Mouse (Mus musculus): ENCODE results near the gene Cnnm4.

Gene Cnnm4

DNA sequence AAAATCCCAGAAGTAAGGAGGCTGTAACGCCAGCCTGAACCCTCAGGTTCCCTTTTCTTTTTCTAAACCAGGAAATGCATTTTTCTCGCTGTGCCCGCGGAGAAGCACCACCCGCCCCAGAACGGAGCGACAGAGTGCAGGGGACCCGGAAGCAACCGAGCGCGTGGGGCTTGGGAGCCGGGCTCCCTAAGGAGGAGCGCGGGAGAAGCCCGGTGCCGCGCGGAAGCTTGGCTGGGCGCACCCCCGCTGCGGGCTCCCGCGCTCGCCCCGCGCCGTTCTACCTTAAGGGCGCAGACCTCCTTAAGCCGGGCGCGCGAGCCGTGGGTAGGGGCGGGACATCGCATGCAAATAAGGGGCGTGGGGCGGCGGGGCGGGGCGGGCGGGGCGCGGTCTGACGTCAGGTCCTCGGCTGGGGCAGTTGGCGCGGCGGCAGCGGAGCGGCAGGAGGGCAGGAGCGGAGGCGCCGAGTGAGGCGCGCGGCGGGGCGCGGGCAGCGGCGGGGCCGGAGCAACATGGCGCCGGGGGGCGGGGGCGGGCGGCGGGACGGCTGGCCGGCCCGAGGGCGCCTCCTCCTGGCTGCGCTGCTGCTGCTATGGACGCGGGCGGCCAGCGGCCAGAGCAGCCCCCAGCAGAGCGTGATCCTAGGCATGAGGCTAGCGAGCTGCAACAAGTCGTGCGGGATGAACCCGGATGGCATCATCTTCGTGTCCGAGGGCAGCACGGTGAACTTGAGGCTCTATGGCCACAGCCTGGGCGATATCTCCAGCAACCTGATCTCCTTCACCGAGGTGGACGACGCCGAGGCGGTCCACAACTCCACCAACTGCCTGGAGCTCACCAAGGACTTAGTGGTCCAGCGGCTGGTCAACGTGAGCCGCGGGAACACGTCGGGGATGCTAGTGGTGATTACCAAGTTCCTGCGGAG is at the start of gene Cnnm4:
Cnnm4 (plus strand) TSS at position 440 of the 925 bp plus-strand sequence.
- peak; percentile 85 to 89 for DNase-seq (ENCODE audit: low spot score in 2 of 2)

GRCm38 (mm10) chr1:36429511-36429910 is 41.9 kb upstream of the Cnnm4 start:
- peak; percentile 16 to 23 for DNase-seq (ENCODE audit: low spot score in 2 of 2)

DNA sequence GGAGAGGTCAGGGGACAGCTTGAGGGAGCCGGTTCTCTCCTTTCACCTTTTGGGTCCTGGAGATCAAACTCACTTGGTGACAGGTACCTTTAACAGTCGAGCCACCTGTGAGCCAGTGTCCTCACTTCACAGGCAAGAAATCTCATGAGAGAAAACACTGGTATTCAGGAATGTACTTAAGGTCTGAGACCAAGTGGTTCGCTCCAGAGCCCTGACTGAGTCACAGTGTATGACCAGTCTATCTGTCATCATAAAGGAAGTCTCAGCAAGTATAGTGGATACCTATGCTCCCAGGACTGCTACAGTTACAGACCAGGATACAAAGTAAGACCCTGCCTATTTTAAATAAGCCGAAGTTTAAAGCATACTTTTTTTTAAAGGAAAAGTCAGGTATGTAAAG is 38.4 kb upstream of the Cnnm4 start:
- no peak for DNase-seq (ENCODE audit: low spot score in 2 of 2)

- no peak for DNase-seq (ENCODE audit: low spot score in 2 of 2)
Observed at GRCm38 (mm10) chr1:36433616-36434015, 37.8 kb upstream of the Cnnm4 start.

DNA sequence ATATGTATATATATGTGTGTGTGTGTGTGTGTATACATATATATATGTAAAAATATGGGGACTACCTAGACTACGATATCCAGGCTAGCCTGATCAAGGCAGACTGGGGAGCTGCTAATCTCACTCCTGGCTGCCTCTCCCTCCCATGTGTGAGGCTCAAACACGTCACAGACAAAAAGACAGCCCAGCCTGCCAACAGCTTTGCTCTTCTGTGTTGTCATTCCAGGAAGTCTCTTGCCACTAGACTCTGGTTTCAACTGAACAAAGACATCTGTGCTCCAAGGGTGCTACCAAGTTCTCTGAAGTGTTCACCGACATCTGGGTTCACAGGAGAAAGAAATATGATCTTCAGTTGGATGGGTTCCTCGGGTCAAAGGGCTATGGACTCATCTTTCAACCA is 36.3 kb upstream of the Cnnm4 start:
- DNase-seq (ENCODE audit: low spot score in 2 of 2): peak; percentile 57 to 60

DNA sequence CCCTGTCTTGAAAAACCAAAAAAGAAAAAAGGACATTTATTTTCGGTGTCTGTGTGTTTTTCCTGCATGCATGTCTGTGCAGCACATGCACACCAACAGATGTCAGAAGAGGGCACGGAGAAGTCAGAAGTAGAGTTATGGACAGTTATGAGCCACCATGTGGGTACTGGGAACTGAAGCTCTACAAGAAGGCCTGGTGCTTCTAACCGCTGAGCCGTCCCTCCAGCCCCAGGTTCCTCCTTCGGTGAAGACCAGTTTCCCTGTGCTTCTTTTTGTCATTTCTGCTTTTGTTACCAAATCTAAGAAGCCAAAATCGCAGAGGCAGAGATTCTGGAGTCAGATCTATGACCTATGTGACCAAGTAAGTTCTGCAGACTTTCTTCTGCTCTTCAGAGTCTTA is 34.9 kb upstream of the Cnnm4 start:
- no peak for DNase-seq (ENCODE audit: low spot score in 2 of 2)

DNA sequence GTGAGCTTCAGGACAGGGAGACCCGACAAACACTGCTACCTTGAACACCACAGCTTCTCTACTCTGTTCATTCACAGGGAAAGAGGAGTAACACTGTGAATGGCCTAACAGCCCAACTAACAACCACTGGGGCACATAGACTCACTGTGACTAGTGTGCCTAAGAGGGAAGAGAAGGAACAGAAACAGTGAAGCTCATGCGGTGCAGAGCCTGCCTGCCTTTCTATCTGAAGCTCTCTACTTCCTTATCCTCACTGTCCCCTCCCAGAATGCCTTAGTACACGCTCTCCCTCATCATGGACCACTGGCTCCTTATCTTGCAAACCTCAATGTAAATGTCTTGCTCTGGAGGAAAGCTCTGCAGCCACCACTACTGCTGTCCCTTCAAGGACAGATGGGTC is 34.2 kb upstream of the Cnnm4 start:
- DNase-seq (ENCODE audit: low spot score in 2 of 2): no peak

GRCm38 (mm10) chr1:36441101-36441500 is 30.3 kb upstream of the Cnnm4 start:
- DNase-seq (ENCODE audit: low spot score in 2 of 2): no peak

- peak; percentile 96 to 97 for DNase-seq (ENCODE audit: low spot score in 2 of 2)
Observed at GRCm38 (mm10) chr1:36444471-36445464, 26.7 kb upstream of the Cnnm4 start, which contains the start of gene Lman2l. Gene Lman2l (minus strand): TSS chr1:36445271.

DNA sequence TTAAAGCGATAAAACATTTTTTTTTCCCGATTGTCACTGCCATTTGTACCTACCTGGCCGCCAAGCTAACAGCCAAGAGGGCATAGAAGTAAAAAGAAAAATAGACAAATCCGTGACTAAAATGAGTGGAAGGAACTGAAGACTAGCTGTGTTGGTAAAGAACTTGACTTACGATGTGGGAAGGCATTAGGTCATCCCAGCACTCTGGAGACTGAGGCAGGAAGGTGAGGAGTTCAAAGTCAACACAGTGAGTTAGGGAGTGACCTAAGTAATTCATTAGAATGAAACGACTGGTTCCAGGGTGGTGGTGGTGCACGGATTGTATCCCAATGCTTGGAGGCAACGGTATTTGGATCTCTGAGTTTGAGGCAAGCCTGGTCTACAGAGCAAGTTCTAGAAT is 25.9 kb upstream of the Cnnm4 start:
- DNase-seq (ENCODE audit: low spot score in 2 of 2): no peak

GRCm38 (mm10) chr1:36446106-36446824 is 25.2 kb upstream of the Cnnm4 start:
- peak in 1 of 2 experiments; percentile 15 for DNase-seq (ENCODE audit: low spot score in 2 of 2)

- DNase-seq (ENCODE audit: low spot score in 2 of 2): no peak
Observed at GRCm38 (mm10) chr1:36446841-36447240, 24.6 kb upstream of the Cnnm4 start.

GRCm38 (mm10) chr1:36454055-36454815 is 17.2 kb upstream of the Cnnm4 start:
- DNase-seq (ENCODE audit: low spot score in 2 of 2): no peak

- no peak for DNase-seq (ENCODE audit: low spot score in 2 of 2)
Observed at GRCm38 (mm10) chr1:36457388-36458014, 13.9 kb upstream of the Cnnm4 start.

- DNase-seq (ENCODE audit: low spot score in 2 of 2): no peak
Observed at GRCm38 (mm10) chr1:36458169-36458568, 13.3 kb upstream of the Cnnm4 start.

DNA sequence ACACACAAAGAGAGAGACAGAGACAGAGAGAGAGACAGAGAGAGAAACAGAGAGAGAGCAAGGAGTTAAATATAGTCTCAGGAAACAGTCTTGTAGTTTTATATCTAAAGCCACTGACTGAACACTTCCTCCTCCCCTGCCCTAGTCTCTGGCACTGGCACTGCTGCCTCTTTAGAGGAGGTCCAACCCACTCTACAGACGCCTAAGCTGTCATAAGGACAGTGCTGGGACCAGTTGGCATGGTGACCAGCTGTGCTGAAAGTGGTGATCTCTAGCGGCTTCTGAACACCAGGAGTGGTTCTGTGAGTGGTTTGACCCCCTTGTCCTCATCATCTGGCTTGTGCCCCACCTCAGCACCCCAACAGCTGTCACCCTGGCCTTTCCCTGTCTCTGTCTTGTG is 9.6 kb upstream of the Cnnm4 start:
- no peak for DNase-seq (ENCODE audit: low spot score in 2 of 2)

- no peak for DNase-seq (ENCODE audit: low spot score in 2 of 2)
Observed at GRCm38 (mm10) chr1:36465641-36466160, 5.7 kb upstream of the Cnnm4 start.

DNA sequence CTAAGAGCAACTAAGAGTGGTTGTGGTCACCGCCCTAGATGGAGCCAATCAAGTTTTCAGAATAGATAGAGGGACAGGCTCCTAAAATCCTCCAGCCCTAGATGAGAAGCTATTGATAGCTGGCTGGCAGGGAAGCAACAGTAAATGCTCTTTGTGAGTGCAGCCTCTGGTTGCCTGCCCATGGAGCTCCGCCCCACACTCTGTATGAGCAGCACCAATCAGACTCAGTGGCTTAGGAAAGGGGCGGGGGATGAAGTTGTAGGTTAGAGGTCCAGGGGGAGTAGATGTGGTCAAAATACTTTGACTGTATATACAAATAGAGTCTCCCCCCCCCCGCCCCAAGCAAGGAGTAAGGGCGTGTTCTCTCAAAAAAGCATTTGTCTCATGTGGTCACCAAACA is 4.0 kb upstream of the Cnnm4 start:
- no peak for DNase-seq (ENCODE audit: low spot score in 2 of 2)

DNA sequence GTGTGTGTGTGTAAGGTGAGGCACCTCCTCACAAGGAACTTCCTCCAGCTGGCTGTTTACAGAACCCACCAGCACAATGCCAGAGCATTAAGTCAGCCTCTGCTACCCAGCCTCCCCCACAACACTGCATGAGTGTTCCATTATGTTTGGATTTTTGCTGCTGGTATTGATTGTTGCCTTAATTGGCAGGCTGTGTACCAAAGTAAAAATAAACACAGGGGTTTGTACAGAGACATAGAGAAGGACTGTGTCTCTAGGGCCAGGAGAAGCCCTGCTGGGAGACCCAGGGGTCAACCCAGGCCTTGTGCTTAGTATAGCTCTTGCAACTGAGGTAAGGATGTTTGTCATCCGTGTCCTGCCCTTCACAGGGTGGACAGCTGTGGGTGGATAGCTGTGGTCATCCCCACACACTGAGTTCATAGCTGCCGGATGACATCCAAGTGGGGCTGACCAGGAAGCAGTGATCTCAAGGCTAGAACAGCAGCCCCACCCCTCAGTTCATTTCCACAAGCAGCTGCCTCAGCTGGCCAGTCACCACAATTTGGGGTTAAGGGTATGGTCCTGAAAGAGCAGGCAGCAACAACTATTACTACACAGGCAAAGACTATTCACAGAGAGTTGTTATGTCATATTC is 1.5 kb upstream of the Cnnm4 start:
- no peak for DNase-seq (ENCODE audit: low spot score in 2 of 2)

DNA sequence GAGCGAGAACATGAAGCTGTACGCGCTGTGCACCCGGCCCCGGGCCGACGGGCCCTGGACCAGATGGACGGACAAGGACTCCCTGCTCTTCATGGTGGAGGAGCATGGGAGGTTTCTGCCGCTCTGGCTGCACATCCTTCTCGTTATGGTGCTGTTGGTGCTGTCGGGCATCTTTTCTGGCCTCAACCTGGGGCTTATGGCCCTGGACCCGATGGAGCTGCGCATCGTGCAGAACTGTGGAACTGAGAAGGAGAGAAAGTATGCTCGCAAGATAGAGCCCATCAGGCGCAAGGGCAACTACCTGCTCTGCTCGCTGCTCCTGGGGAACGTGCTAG is 653 bp downstream of the Cnnm4 start:
- DNase-seq (ENCODE audit: low spot score in 2 of 2): no peak
